Mouse (Mus musculus): ENCODE measurements around the gene Hoxd4. TPM values are rescaled to one million over a fixed set of nuclear protein-coding genes. Genes with fewer than 3 reads are reported as not detected.
A peak's percentile ranks its signal among the peaks of the same experiment; 100 is the strongest.

Gene Hoxd4
- not detected for total RNA-seq (2021)

- no peak for DNase-seq (ENCODE audit: extremely low spot score in 1 of 2, low spot score in 1 of 2)
These were observed at the start of gene Hoxd4, which contains the start of gene Hoxd3 for GRCm38 (mm10) chr2:74711721-74712621. Gene Hoxd4, plus strand, starts transcription at chr2:74711929. Gene Hoxd3, plus strand, starts transcription at chr2:74711927.

GRCm38 (mm10) chr2:74663291-74663925, 48.3 kb upstream of the Hoxd4 start:
- DNase-seq (ENCODE audit: extremely low spot score in 1 of 2, low spot score in 1 of 2): peak in 1 of 2 experiments; percentile 62

- no peak for DNase-seq (ENCODE audit: extremely low spot score in 1 of 2, low spot score in 1 of 2)
These were observed 45.3 kb upstream of the Hoxd4 start for GRCm38 (mm10) chr2:74666411-74666810.

GRCm38 (mm10) chr2:74667191-74667841, 44.4 kb upstream of the Hoxd4 start:
- no peak for DNase-seq (ENCODE audit: extremely low spot score in 1 of 2, low spot score in 1 of 2)

- DNase-seq (ENCODE audit: extremely low spot score in 1 of 2, low spot score in 1 of 2): no peak
These were observed 43.8 kb upstream of the Hoxd4 start, which contains the start of gene Hoxd13 for GRCm38 (mm10) chr2:74667842-74668357. Gene Hoxd13, plus strand, starts transcription at chr2:74668310.

- no peak for DNase-seq (ENCODE audit: extremely low spot score in 1 of 2, low spot score in 1 of 2)
These were observed 43.1 kb upstream of the Hoxd4 start for GRCm38 (mm10) chr2:74668370-74669229.

GRCm38 (mm10) chr2:74669230-74669578, 42.5 kb upstream of the Hoxd4 start:
- no peak for DNase-seq (ENCODE audit: extremely low spot score in 1 of 2, low spot score in 1 of 2)

- DNase-seq (ENCODE audit: extremely low spot score in 1 of 2, low spot score in 1 of 2): no peak
These were observed 42.0 kb upstream of the Hoxd4 start for GRCm38 (mm10) chr2:74669650-74670235.

- no peak for DNase-seq (ENCODE audit: extremely low spot score in 1 of 2, low spot score in 1 of 2)
These were observed 41.0 kb upstream of the Hoxd4 start for GRCm38 (mm10) chr2:74670632-74671188.

GRCm38 (mm10) chr2:74671847-74672246, 39.9 kb upstream of the Hoxd4 start:
- no peak for DNase-seq (ENCODE audit: extremely low spot score in 1 of 2, low spot score in 1 of 2)

- peak in 1 of 2 experiments; percentile 44 for DNase-seq (ENCODE audit: extremely low spot score in 1 of 2, low spot score in 1 of 2)
These were observed 39.0 kb upstream of the Hoxd4 start for GRCm38 (mm10) chr2:74672481-74673362.

- DNase-seq (ENCODE audit: extremely low spot score in 1 of 2, low spot score in 1 of 2): no peak
These were observed 37.8 kb upstream of the Hoxd4 start for GRCm38 (mm10) chr2:74673835-74674425.

GRCm38 (mm10) chr2:74674881-74675665, 36.7 kb upstream of the Hoxd4 start, which contains the start of gene Hoxd12:
Gene Hoxd12, plus strand, starts transcription at chr2:74675013.
- no peak for DNase-seq (ENCODE audit: extremely low spot score in 1 of 2, low spot score in 1 of 2)

GRCm38 (mm10) chr2:74675666-74676282, 36.0 kb upstream of the Hoxd4 start:
- no peak for DNase-seq (ENCODE audit: extremely low spot score in 1 of 2, low spot score in 1 of 2)

- no peak for DNase-seq (ENCODE audit: extremely low spot score in 1 of 2, low spot score in 1 of 2)
These were observed 35.2 kb upstream of the Hoxd4 start for GRCm38 (mm10) chr2:74676376-74677052.

GRCm38 (mm10) chr2:74677106-74677505, 34.6 kb upstream of the Hoxd4 start:
- no peak for DNase-seq (ENCODE audit: extremely low spot score in 1 of 2, low spot score in 1 of 2)

All from layer of hippocampus, postnatal 25 days (tissue).